Mouse (Mus musculus): ENCODE results near the gene Gm13287.

GRCm38 (mm10) chr4:88819659-88820058 is 16.6 kb downstream of the Gm13287 start, which contains the start of gene Ifna11:
- TF ChIP-seq CTCF (IDR thresholded peaks at IDR 0.05; ENCODE audit: low read depth) = no peak
- TF ChIP-seq EP300 (IDR thresholded peaks at IDR 0.05; ENCODE audit: low read depth) = no peak

Data from liver, embryonic 14.5 days (tissue).